ENCODE assay signal across 9 mouse cellular contexts in genomic region chr9:122285146-122285832, GRCm38 (mm10). TPM values are rescaled to one million over a fixed set of nuclear protein-coding genes. Genes with fewer than 3 reads are reported as not detected.
A peak's percentile ranks its signal among the peaks of the same experiment; 100 is the strongest.
DNase-seq lines count a peak whose midpoint lies in the region; ATAC-seq and TF ChIP-seq lines count a peak whose summit lies in the region.
"Had no signal": no experiment of that assay in that cellular context is flagged by ENCODE, and none has a peak within 500 bp of the region (broad histone marks: within the 10 kb centered on the region; RNA-seq: fewer than 3 reads in every experiment).

No protein-coding gene starts in this region.

- no peak for TF ChIP-seq POLR2A in cerebellum, adult 2 months (IDR thresholded peaks at IDR 0.05; ENCODE audit: borderline replicate concordance, insufficient read depth, low read length)

- no peak overlapping the region; the same call in 1 of the 2 replicates for H3K4me3 ChIP-seq in midbrain, embryonic 10.5 days
- H3K4me3 ChIP-seq in midbrain, embryonic 15.5 days, result no peak overlapping the region
- no peak overlapping the region for H3K4me3 ChIP-seq in forebrain, embryonic 12.5 days (replicated peaks)
- no peak overlapping the region for H3K4me3 ChIP-seq in neural tube, embryonic 14.5 days (ENCODE audit: low read depth, low read length)
- no peak overlapping the region for H3K4me3 ChIP-seq in liver, embryonic 12.5 days
- H3K4me3 ChIP-seq in cerebellum, adult 2 months (replicated peaks; ENCODE audit: insufficient read depth, low read depth, low read length), result no peak overlapping the region

- ATAC-seq in midbrain, embryonic 15.5 days (replicated peaks), result no peak; the same call in 1 of the 2 replicates
- peak; percentile 78 for ATAC-seq in forebrain, embryonic 12.5 days (ENCODE audit: low FRiP score)
- ATAC-seq in neural tube, embryonic 14.5 days (ENCODE audit: low read depth), result peak; percentile 41; the same call in 1 of the 2 replicates
- no peak for ATAC-seq in liver, embryonic 12.5 days

- no peaks in the 10 kb centered on the region for H3K36me3 ChIP-seq in midbrain, embryonic 10.5 days
- H3K36me3 ChIP-seq in midbrain, embryonic 15.5 days (replicated peaks), result no peaks in the 10 kb centered on the region
- H3K36me3 ChIP-seq in forebrain, embryonic 12.5 days (replicated peaks), result 0 out of 2 replicates have a peak, but pooled peaks cover 2% of the 10 kb centered on the region
- H3K36me3 ChIP-seq in neural tube, embryonic 14.5 days (ENCODE audit: control insufficient read depth, insufficient read depth, low read length), result no peaks in the 10 kb centered on the region
- H3K36me3 ChIP-seq in liver, embryonic 12.5 days, result no peaks in the 10 kb centered on the region

- DNase-seq in midbrain, embryonic 10.5 days (ENCODE audit: low spot score), result peak; percentile 81
- DNase-seq in kidney, postnatal 10 days, result peak; percentile 50
- DNase-seq in cerebellum, adult 9-11 months, result no peak
- no peak for DNase-seq in cerebellum, adult 2 months

- 16% methylated on average over 4 of the region's 11 CpGs for WGBS in midbrain, embryonic 10.5 days
- WGBS in midbrain, embryonic 15.5 days, result 11% methylated on average over 5 of the region's 11 CpGs
- 8% methylated on average over 5 of the region's 11 CpGs for WGBS in forebrain, embryonic 12.5 days
- 16% methylated on average over 5 of the region's 11 CpGs for WGBS in neural tube, embryonic 14.5 days
- WGBS in liver, embryonic 12.5 days (ENCODE audit: insufficient replicate concordance), result 38% methylated on average over 4 of the region's 11 CpGs
- 27% methylated on average over 5 of the region's 11 CpGs for WGBS in cerebellum, adult 2 months

- no peaks in the 10 kb centered on the region for H3K27me3 ChIP-seq in midbrain, embryonic 10.5 days (ENCODE audit: low read depth, poor library complexity, severe bottlenecking)
- no peaks in the 10 kb centered on the region for H3K27me3 ChIP-seq in midbrain, embryonic 15.5 days (replicated peaks)
- no peaks in the 10 kb centered on the region for H3K27me3 ChIP-seq in forebrain, embryonic 12.5 days
- no peaks in the 10 kb centered on the region for H3K27me3 ChIP-seq in neural tube, embryonic 14.5 days (ENCODE audit: control insufficient read depth, insufficient read depth, low read length)
- no peaks in the 10 kb centered on the region; the same call in 1 of the 2 replicates for H3K27me3 ChIP-seq in liver, embryonic 12.5 days (replicated peaks)
- H3K27me3 ChIP-seq in cerebellum, adult 2 months (ENCODE audit: control insufficient read depth, insufficient read depth, low read length), result no peaks in the 10 kb centered on the region

- no peak overlapping the region for H3K4me2 ChIP-seq in midbrain, embryonic 15.5 days
- H3K4me2 ChIP-seq in forebrain, embryonic 12.5 days, result peak overlapping the region; percentile 8; the same call in 1 of the 2 replicates
- 0 out of 2 replicates have a peak overlapping the region, but pooled peaks have one; percentile 6 for H3K4me2 ChIP-seq in neural tube, embryonic 14.5 days (ENCODE audit: low read depth, low read length)
- H3K4me2 ChIP-seq in liver, embryonic 12.5 days, result no peak overlapping the region

- no peak for TF ChIP-seq CTCF in cerebellum, adult 2 months (IDR thresholded peaks at IDR 0.05; ENCODE audit: borderline replicate concordance, insufficient read depth, low read depth, low read length)

- H3K9ac ChIP-seq in midbrain, embryonic 15.5 days, result no peak overlapping the region
- H3K9ac ChIP-seq in forebrain, embryonic 12.5 days, result no peak overlapping the region
- no peak overlapping the region for H3K9ac ChIP-seq in neural tube, embryonic 14.5 days (replicated peaks; ENCODE audit: low read depth, low read length)
- no peak overlapping the region for H3K9ac ChIP-seq in liver, embryonic 12.5 days
- H3K9ac ChIP-seq: liver, embryonic 14.5 days had no signal

- H3K9me3 ChIP-seq in midbrain, embryonic 10.5 days (replicated peaks), result no peaks in the 10 kb centered on the region
- H3K9me3 ChIP-seq in midbrain, embryonic 15.5 days, result no peaks in the 10 kb centered on the region
- H3K9me3 ChIP-seq in forebrain, embryonic 12.5 days, result no peaks in the 10 kb centered on the region
- no peaks in the 10 kb centered on the region for H3K9me3 ChIP-seq in neural tube, embryonic 14.5 days (ENCODE audit: control insufficient read depth, low read length)
- no peaks in the 10 kb centered on the region for H3K9me3 ChIP-seq in liver, embryonic 12.5 days (replicated peaks)

- peak overlapping the region; percentile 65; the same call in 1 of the 2 replicates for H3K27ac ChIP-seq in midbrain, embryonic 10.5 days (replicated peaks)
- no peak overlapping the region for H3K27ac ChIP-seq in midbrain, embryonic 15.5 days
- H3K27ac ChIP-seq in forebrain, embryonic 12.5 days, result peak overlapping the region; percentile 71
- H3K27ac ChIP-seq in neural tube, embryonic 14.5 days (ENCODE audit: low read depth, low read length), result no peak overlapping the region
- H3K27ac ChIP-seq in liver, embryonic 12.5 days, result no peak overlapping the region
- H3K27ac ChIP-seq in cerebellum, adult 2 months (ENCODE audit: insufficient read depth, low read length), result no peak overlapping the region
- H3K27ac ChIP-seq: liver, embryonic 14.5 days had no signal

- H3K4me1 ChIP-seq in midbrain, embryonic 10.5 days, result peaks cover 38% of the 10 kb centered on the region
- H3K4me1 ChIP-seq in midbrain, embryonic 15.5 days, result peaks cover 8% of the 10 kb centered on the region; the same call in 1 of the 2 replicates
- peaks cover 29% of the 10 kb centered on the region for H3K4me1 ChIP-seq in forebrain, embryonic 12.5 days
- H3K4me1 ChIP-seq in neural tube, embryonic 14.5 days (ENCODE audit: control insufficient read depth, insufficient read depth, low read length), result no peaks in the 10 kb centered on the region
- peaks cover 14% of the 10 kb centered on the region; the same call in 1 of the 2 replicates for H3K4me1 ChIP-seq in liver, embryonic 12.5 days
- H3K4me1 ChIP-seq in cerebellum, adult 2 months (ENCODE audit: control insufficient read depth, insufficient read depth, low read length), result no peaks in the 10 kb centered on the region

RNA-seq across cellular contexts. Expression of gene Ano10, which starts 8.9 kb away (rescaled TPM):
- 33.9 and 42.0 TPM in 2 replicates for polyA plus RNA-seq in midbrain, embryonic 10.5 days (2016; fragmentation: Nextera tagmentation; extraction: Ambion mirVana)
- 39.7 and 41.9 TPM in 2 replicates for polyA plus RNA-seq in midbrain, embryonic 15.5 days (2015; fragmentation: Nextera tagmentation; extraction: Ambion mirVana)
- polyA plus RNA-seq in forebrain, embryonic 12.5 days (2016; fragmentation: Nextera tagmentation; extraction: Ambion mirVana), result 36.4 and 37.0 TPM in 2 replicates
- 48.1 and 53.1 TPM in 2 replicates for polyA plus RNA-seq in neural tube, embryonic 14.5 days (2014; fragmentation: Nextera tagmentation; extraction: Ambion mirVana)
- 10.9 and 11.2 TPM in 2 replicates for polyA plus RNA-seq in liver, embryonic 12.5 days (2016; fragmentation: Nextera tagmentation; extraction: Ambion mirVana)
- polyA plus RNA-seq in cerebellum, adult 2 months (2012; rRNA removed), result 29.7 and 31.3 TPM in 2 replicates

Comparison
In these comparisons a context has a peak if more than half of its experiments do, and no peak if none do; other contexts are left out.
1. H3K27ac ChIP-seq: peak in midbrain, embryonic 10.5 days (single experiment) and forebrain, embryonic 12.5 days (single experiment); none in midbrain, embryonic 15.5 days (single experiment), neural tube, embryonic 14.5 days (single experiment), liver, embryonic 12.5 days (single experiment) and cerebellum, adult 2 months (single experiment).
2. DNase-seq: peak in midbrain, embryonic 10.5 days (single experiment) and kidney, postnatal 10 days (single experiment); none in cerebellum, adult 9-11 months (single experiment) and cerebellum, adult 2 months (0 of 2).
3. ATAC-seq: peak in forebrain, embryonic 12.5 days (single experiment) and neural tube, embryonic 14.5 days (single experiment); none in midbrain, embryonic 15.5 days (single experiment) and liver, embryonic 12.5 days (single experiment).
4. H3K4me2 ChIP-seq: peak in forebrain, embryonic 12.5 days (single experiment) and neural tube, embryonic 14.5 days (single experiment); none in midbrain, embryonic 15.5 days (single experiment) and liver, embryonic 12.5 days (single experiment).